Mouse (Mus musculus): ENCODE results near the gene Phf20. TPM values are rescaled to one million over a fixed set of nuclear protein-coding genes. Genes with fewer than 3 reads are reported as not detected.

The Phf20 gene
- polyA plus RNA-seq, 1 experiment from 2014 or later = 112 TPM

DNA sequence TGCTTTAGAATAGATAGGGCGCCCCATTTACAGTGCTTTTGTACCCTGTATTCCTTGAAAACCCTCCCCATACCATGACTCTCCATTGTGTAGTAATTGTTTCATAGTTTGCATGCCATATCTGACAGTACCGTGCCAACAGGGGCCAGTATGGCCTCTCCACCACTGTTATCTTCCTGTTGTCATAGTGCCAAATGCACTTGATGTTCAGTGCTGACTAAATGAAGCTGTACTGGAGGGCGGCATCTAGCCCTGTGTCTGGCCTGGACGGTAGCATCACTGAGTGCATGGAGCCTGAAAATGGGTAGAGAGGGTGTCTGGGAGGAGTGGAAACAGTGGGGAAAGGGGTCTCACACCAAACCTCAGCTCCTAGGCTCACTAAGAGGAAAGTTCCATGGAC is 143.8 kb downstream of the Phf20 start:
- no peak overlapping the region for H3K27ac ChIP-seq (replicated peaks)
- H3K9ac ChIP-seq = no peak overlapping the region
- no peaks in the 10 kb centered on the region for H3K4me1 ChIP-seq (replicated peaks)
- no peak overlapping the region for H3K4me2 ChIP-seq
- no peak overlapping the region for H3K4me3 ChIP-seq
- no peaks in the 10 kb centered on the region for H3K36me3 ChIP-seq
- H3K27me3 ChIP-seq = no peaks in the 10 kb centered on the region
- WGBS = 90% methylated on average over 4 of the region's 4 CpGs
- no peaks in the 10 kb centered on the region for H3K9me3 ChIP-seq
- no peak for ATAC-seq (ENCODE audit: low FRiP score, low read depth)

GRCm38 (mm10) chr2:156344775-156345532 is 148.7 kb downstream of the Phf20 start:
- no peak overlapping the region for H3K4me2 ChIP-seq
- H3K27ac ChIP-seq (replicated peaks) = no peak overlapping the region
- no peaks in the 10 kb centered on the region for H3K36me3 ChIP-seq
- no peak overlapping the region for H3K4me3 ChIP-seq
- H3K4me1 ChIP-seq (replicated peaks) = no peaks in the 10 kb centered on the region
- 56% methylated on average over 12 of the region's 12 CpGs for WGBS
- H3K9ac ChIP-seq = no peak overlapping the region
- no peaks in the 10 kb centered on the region for H3K9me3 ChIP-seq
- no peaks in the 10 kb centered on the region for H3K27me3 ChIP-seq
- no peak for ATAC-seq (ENCODE audit: low FRiP score, low read depth)

DNA sequence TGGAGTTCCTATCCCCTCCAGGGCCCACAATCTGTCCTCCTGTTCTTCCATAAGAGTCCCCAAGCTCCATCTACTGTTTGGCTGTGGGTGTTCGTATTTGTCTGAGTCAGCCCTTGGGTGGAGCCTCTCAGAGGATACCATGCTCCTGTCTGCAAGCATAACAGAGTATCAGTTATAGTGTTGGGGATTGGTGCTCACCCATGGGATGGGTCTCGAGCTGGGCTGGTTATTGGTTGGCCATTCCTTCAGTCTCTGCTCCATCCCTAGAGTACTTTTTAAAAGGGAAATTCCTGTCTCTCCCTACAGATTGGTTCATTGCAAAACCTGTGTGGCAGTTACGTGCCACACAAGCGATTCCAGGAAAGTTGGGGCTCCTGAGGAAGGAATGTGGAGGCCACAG is 152.5 kb downstream of the Phf20 start:
- H3K9me3 ChIP-seq = no peaks in the 10 kb centered on the region
- no peaks in the 10 kb centered on the region for H3K27me3 ChIP-seq
- WGBS = 81% methylated on average over 4 of the region's 4 CpGs
- no peak overlapping the region for H3K4me2 ChIP-seq
- no peaks in the 10 kb centered on the region for H3K36me3 ChIP-seq
- H3K9ac ChIP-seq = no peak overlapping the region
- H3K27ac ChIP-seq (replicated peaks) = no peak overlapping the region
- H3K4me1 ChIP-seq (replicated peaks) = peaks cover 5% of the 10 kb centered on the region
- ATAC-seq (ENCODE audit: low FRiP score, low read depth) = no peak
- no peak overlapping the region for H3K4me3 ChIP-seq

- H3K4me1 ChIP-seq (replicated peaks) = peaks cover 5% of the 10 kb centered on the region
- no peaks in the 10 kb centered on the region for H3K36me3 ChIP-seq
- no peak overlapping the region for H3K4me2 ChIP-seq
- no peak overlapping the region for H3K27ac ChIP-seq (replicated peaks)
- ATAC-seq (ENCODE audit: low FRiP score, low read depth) = no peak
- H3K27me3 ChIP-seq = no peaks in the 10 kb centered on the region
- no peaks in the 10 kb centered on the region for H3K9me3 ChIP-seq
- WGBS = 74% methylated on average over 4 of the region's 4 CpGs
- H3K9ac ChIP-seq = no peak overlapping the region
- no peak overlapping the region for H3K4me3 ChIP-seq
Measured at GRCm38 (mm10) chr2:156349286-156349848, 153.1 kb downstream of the Phf20 start.

GRCm38 (mm10) chr2:156351243-156351642 is 155.0 kb downstream of the Phf20 start:
- Histone ChIP-seq H3K27ac (replicated peaks) (no peak overlapping the region), H3K9me3 (no peaks in the 10 kb centered on the region), H3K36me3 (no peaks in the 10 kb centered on the region), H3K4me2 (no peak overlapping the region), H3K4me1 (replicated peaks) (peaks cover 5% of the 10 kb centered on the region), H3K9ac (no peak overlapping the region), H3K27me3 (no peaks in the 10 kb centered on the region), H3K4me3 (no peak overlapping the region)
- ATAC-seq (ENCODE audit: low FRiP score, low read depth) = no peak
- 83% methylated on average over 7 of the region's 7 CpGs for WGBS

GRCm38 (mm10) chr2:156352413-156353165 is 156.3 kb downstream of the Phf20 start:
- no peak overlapping the region for H3K9ac ChIP-seq

DNA sequence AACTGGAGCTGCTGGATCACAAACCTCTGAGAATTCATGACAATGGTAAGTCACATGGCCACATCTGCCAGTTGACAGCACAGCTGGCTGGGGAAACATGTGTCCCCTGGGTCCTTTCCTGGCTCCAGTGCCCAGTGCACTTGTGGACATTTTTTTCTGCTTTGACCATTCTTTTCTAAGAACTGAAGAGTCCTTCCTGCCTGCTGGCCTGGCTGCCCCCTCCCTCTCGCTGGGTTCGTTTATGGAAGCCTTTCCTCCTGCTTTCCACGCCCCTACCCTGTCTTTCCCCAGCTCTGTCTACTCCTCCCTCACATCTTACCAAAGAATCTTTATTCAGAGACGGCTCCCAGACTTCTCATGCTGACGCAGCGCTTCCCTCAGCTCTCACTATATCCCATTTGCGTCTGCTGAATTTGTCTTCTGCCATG is 157.0 kb downstream of the Phf20 start:
- H3K4me1 ChIP-seq (replicated peaks) = peaks cover 5% of the 10 kb centered on the region
- WGBS = 45% methylated on average over 7 of the region's 7 CpGs
- no peaks in the 10 kb centered on the region for H3K27me3 ChIP-seq
- no peaks in the 10 kb centered on the region for H3K36me3 ChIP-seq
- no peak overlapping the region; the same call in 1 of the 2 replicates for H3K4me2 ChIP-seq
- H3K9ac ChIP-seq = no peak overlapping the region
- no peak for ATAC-seq (ENCODE audit: low FRiP score, low read depth)
- 0 out of 2 replicates have a peak overlapping the region, but pooled peaks have one; percentile 17 for H3K27ac ChIP-seq (replicated peaks)
- H3K9me3 ChIP-seq = no peaks in the 10 kb centered on the region
- no peak overlapping the region for H3K4me3 ChIP-seq

More at GRCm38 (mm10) chr2:156352413-156353165, 156.3 kb downstream of the Phf20 start:
- Histone ChIP-seq H3K9me3 (no peaks in the 10 kb centered on the region), H3K27ac (replicated peaks) (0 out of 2 replicates have a peak overlapping the region, but pooled peaks have one; percentile 17), H3K27me3 (no peaks in the 10 kb centered on the region), H3K36me3 (no peaks in the 10 kb centered on the region), H3K4me1 (replicated peaks) (peaks cover 5% of the 10 kb centered on the region), H3K4me3 (no peak overlapping the region), H3K4me2 (no peak overlapping the region)
- 80% methylated on average over 8 of the region's 8 CpGs for WGBS
- no peak for ATAC-seq (ENCODE audit: low FRiP score, low read depth)

DNA sequence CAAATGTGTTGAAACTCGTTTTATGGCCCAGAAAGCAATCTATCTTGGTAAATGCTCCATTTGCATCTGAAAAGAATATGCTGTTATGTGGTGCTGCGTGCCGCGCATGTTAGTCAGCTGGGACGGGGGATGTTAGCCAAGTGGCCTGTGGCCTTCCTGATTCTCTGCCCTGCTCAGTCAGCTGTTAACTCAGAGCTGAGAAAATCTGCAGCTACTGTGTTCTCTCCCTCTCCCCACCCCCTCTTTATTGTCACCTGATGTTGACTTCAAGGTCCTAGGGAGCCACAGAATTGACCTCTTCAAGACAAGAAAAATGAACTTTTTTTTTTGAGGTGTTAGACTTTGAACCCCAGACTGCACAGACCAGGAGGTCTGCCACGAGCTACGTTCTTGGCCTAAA is 159.8 kb downstream of the Phf20 start:
- WGBS = 35% methylated on average over 7 of the region's 7 CpGs
- Histone ChIP-seq H3K9ac (no peak overlapping the region), H3K27me3 (no peaks in the 10 kb centered on the region), H3K4me1 (replicated peaks) (peaks cover 5% of the 10 kb centered on the region), H3K4me2 (no peak overlapping the region), H3K9me3 (no peaks in the 10 kb centered on the region), H3K4me3 (no peak overlapping the region), H3K27ac (replicated peaks) (0 out of 2 replicates have a peak overlapping the region, but pooled peaks have one; percentile 34), H3K36me3 (no peaks in the 10 kb centered on the region)
- ATAC-seq (ENCODE audit: low FRiP score, low read depth) = 0 out of 2 replicates have a peak, but pooled peaks have one; percentile 59

Small RNA genes lying within 50 kb of the gene (microRNA-seq; reads per million reads assigned to microRNA genes)
- gene Gm22759 = not detected

Other genes with a start within 250 kb of the Phf20 start
- gene Cep250, start 240.0 kb upstream of the Phf20 start, polyA plus RNA-seq (2015; fragmentation: Nextera tagmentation; extraction: Ambion mirVana) = 13.6 and 16.9 TPM in 2 replicates
- gene 6430550D23Rik, start 188.5 kb upstream of the Phf20 start, polyA plus RNA-seq (2015; fragmentation: Nextera tagmentation; extraction: Ambion mirVana) = 1.2 and 2.9 TPM in 2 replicates
- 426 and 467 TPM in 2 replicates for gene Ergic3, start 188.4 kb upstream of the Phf20 start, polyA plus RNA-seq (2015; fragmentation: Nextera tagmentation; extraction: Ambion mirVana)
- gene Fer1l4, start 143.5 kb upstream of the Phf20 start, polyA plus RNA-seq (2015; fragmentation: Nextera tagmentation; extraction: Ambion mirVana) = not detected in 2 replicates
- 7.0 and 7.3 TPM in 2 replicates for gene Spag4, start 131.3 kb upstream of the Phf20 start, polyA plus RNA-seq (2015; fragmentation: Nextera tagmentation; extraction: Ambion mirVana)
- 26.9 and 28.7 TPM in 2 replicates for gene Cpne1, start 84.5 kb upstream of the Phf20 start, polyA plus RNA-seq (2015; fragmentation: Nextera tagmentation; extraction: Ambion mirVana)
- 17.7 and 23.0 TPM in 2 replicates for gene Rbm12, start 84.5 kb upstream of the Phf20 start, polyA plus RNA-seq (2015; fragmentation: Nextera tagmentation; extraction: Ambion mirVana)
- gene Gm28036, start 69.4 kb upstream of the Phf20 start, polyA plus RNA-seq (2015; fragmentation: Nextera tagmentation; extraction: Ambion mirVana) = 16.0 and 19.6 TPM in 2 replicates
- 439 and 455 TPM in 2 replicates for gene Romo1, start 52.4 kb upstream of the Phf20 start, polyA plus RNA-seq (2015; fragmentation: Nextera tagmentation; extraction: Ambion mirVana)
- gene Nfs1, start 52.3 kb upstream of the Phf20 start, polyA plus RNA-seq (2015; fragmentation: Nextera tagmentation; extraction: Ambion mirVana) = 33.9 and 35.2 TPM in 2 replicates
- gene Rbm39, start 16.2 kb upstream of the Phf20 start, polyA plus RNA-seq (2015; fragmentation: Nextera tagmentation; extraction: Ambion mirVana) = 414 and 423 TPM in 2 replicates
- 7.3 and 7.4 TPM in 2 replicates for gene Cnbd2, start 115.8 kb downstream of the Phf20 start, polyA plus RNA-seq (2015; fragmentation: Nextera tagmentation; extraction: Ambion mirVana)
- gene Scand1, start 116.2 kb downstream of the Phf20 start, polyA plus RNA-seq (2015; fragmentation: Nextera tagmentation; extraction: Ambion mirVana) = 101 and 108 TPM in 2 replicates
- 15.7 and 16.1 TPM in 2 replicates for gene Epb41l1, start 224.4 kb downstream of the Phf20 start, polyA plus RNA-seq (2015; fragmentation: Nextera tagmentation; extraction: Ambion mirVana)

All from hindbrain, embryonic 15.5 days (tissue).